Mouse (Mus musculus): ENCODE results near the gene Togaram2. TPM values are rescaled to one million over a fixed set of nuclear protein-coding genes. Genes with fewer than 3 reads are reported as not detected.

Gene Togaram2
- polyA plus RNA-seq, 1 experiment from 2014 or later = 0.89 TPM

- WGBS = 54% methylated on average over 11 of the region's 11 CpGs
- peak; percentile 38; the same call in 1 of the 2 replicates for ATAC-seq
- peaks cover 11% of the 10 kb centered on the region for H3K4me1 ChIP-seq (ENCODE audit: control insufficient read depth, insufficient read depth, low read depth, low read length)
- no peak overlapping the region for H3K4me3 ChIP-seq (ENCODE audit: low read length)
- H3K36me3 ChIP-seq (ENCODE audit: control insufficient read depth, insufficient read depth, low read length) = no peaks in the 10 kb centered on the region
- peaks cover 4% of the 10 kb centered on the region; the same call in 1 of the 2 replicates for H3K9me3 ChIP-seq (ENCODE audit: control insufficient read depth, low read length)
- no peak overlapping the region for H3K27ac ChIP-seq (ENCODE audit: low read depth, low read length)
- no peaks in the 10 kb centered on the region; the same call in 1 of the 2 replicates for H3K27me3 ChIP-seq (replicated peaks; ENCODE audit: control insufficient read depth, insufficient read depth, low read length)
- H3K4me2 ChIP-seq (ENCODE audit: low read length) = no peak overlapping the region
- no peak overlapping the region; the same call in 1 of the 2 replicates for H3K9ac ChIP-seq (ENCODE audit: low read depth, low read length)
Measured at GRCm38 (mm10) chr17:71691361-71691875, 18.4 kb downstream of the Togaram2 start.

GRCm38 (mm10) chr17:71693313-71693712 lies 20.3 kb downstream of the Togaram2 start:
- WGBS = 25% methylated on average over 5 of the region's 5 CpGs
- ATAC-seq = no peak
- no peaks in the 10 kb centered on the region for H3K36me3 ChIP-seq (ENCODE audit: control insufficient read depth, insufficient read depth, low read length)
- H3K27me3 ChIP-seq (replicated peaks; ENCODE audit: control insufficient read depth, insufficient read depth, low read length) = no peaks in the 10 kb centered on the region; the same call in 1 of the 2 replicates
- H3K9ac ChIP-seq (ENCODE audit: low read depth, low read length) = no peak overlapping the region; the same call in 1 of the 2 replicates
- H3K4me1 ChIP-seq (ENCODE audit: control insufficient read depth, insufficient read depth, low read depth, low read length) = peaks cover 11% of the 10 kb centered on the region
- H3K4me3 ChIP-seq (ENCODE audit: low read length) = no peak overlapping the region
- H3K4me2 ChIP-seq (ENCODE audit: low read length) = no peak overlapping the region
- H3K9me3 ChIP-seq (ENCODE audit: control insufficient read depth, low read length) = peaks cover 4% of the 10 kb centered on the region; the same call in 1 of the 2 replicates
- H3K27ac ChIP-seq (ENCODE audit: low read depth, low read length) = no peak overlapping the region

- H3K27ac ChIP-seq (ENCODE audit: low read depth, low read length) = no peak overlapping the region
- peaks cover under 1% of the 10 kb centered on the region; the same call in 1 of the 2 replicates for H3K9me3 ChIP-seq (ENCODE audit: control insufficient read depth, low read length)
- WGBS = 59% methylated on average over 8 of the region's 8 CpGs
- no peaks in the 10 kb centered on the region for H3K36me3 ChIP-seq (ENCODE audit: control insufficient read depth, insufficient read depth, low read length)
- H3K4me3 ChIP-seq (ENCODE audit: low read length) = no peak overlapping the region
- no peaks in the 10 kb centered on the region; the same call in 1 of the 2 replicates for H3K27me3 ChIP-seq (replicated peaks; ENCODE audit: control insufficient read depth, insufficient read depth, low read length)
- H3K9ac ChIP-seq (ENCODE audit: low read depth, low read length) = no peak overlapping the region
- peaks cover 11% of the 10 kb centered on the region for H3K4me1 ChIP-seq (ENCODE audit: control insufficient read depth, insufficient read depth, low read depth, low read length)
- no peak overlapping the region for H3K4me2 ChIP-seq (ENCODE audit: low read length)
- ATAC-seq = no peak
Measured at GRCm38 (mm10) chr17:71693780-71694179, 20.7 kb downstream of the Togaram2 start.

- Histone ChIP-seq H3K9me3 (ENCODE audit: control insufficient read depth, low read length) (no peaks in the 10 kb centered on the region), H3K9ac (ENCODE audit: low read depth, low read length) (no peak overlapping the region), H3K27me3 (replicated peaks; ENCODE audit: control insufficient read depth, insufficient read depth, low read length) (no peaks in the 10 kb centered on the region), H3K4me3 (ENCODE audit: low read length) (no peak overlapping the region), H3K36me3 (ENCODE audit: control insufficient read depth, insufficient read depth, low read length) (no peaks in the 10 kb centered on the region), H3K4me1 (ENCODE audit: control insufficient read depth, insufficient read depth, low read depth, low read length) (peaks cover 11% of the 10 kb centered on the region), H3K4me2 (ENCODE audit: low read length) (no peak overlapping the region), H3K27ac (ENCODE audit: low read depth, low read length) (no peak overlapping the region)
- 90% methylated on average over 8 of the region's 8 CpGs for WGBS
- no peak for ATAC-seq
Measured at GRCm38 (mm10) chr17:71695151-71695550, 22.1 kb downstream of the Togaram2 start.

GRCm38 (mm10) chr17:71695716-71696315 lies 22.8 kb downstream of the Togaram2 start:
- Histone ChIP-seq H3K9ac (ENCODE audit: low read depth, low read length) (no peak overlapping the region), H3K4me3 (ENCODE audit: low read length) (no peak overlapping the region), H3K27me3 (replicated peaks; ENCODE audit: control insufficient read depth, insufficient read depth, low read length) (no peaks in the 10 kb centered on the region), H3K36me3 (ENCODE audit: control insufficient read depth, insufficient read depth, low read length) (no peaks in the 10 kb centered on the region), H3K4me1 (ENCODE audit: control insufficient read depth, insufficient read depth, low read depth, low read length) (peaks cover 11% of the 10 kb centered on the region), H3K9me3 (ENCODE audit: control insufficient read depth, low read length) (no peaks in the 10 kb centered on the region), H3K4me2 (ENCODE audit: low read length) (no peak overlapping the region), H3K27ac (ENCODE audit: low read depth, low read length) (no peak overlapping the region)
- ATAC-seq = no peak
- WGBS = 79% methylated on average over 15 of the region's 15 CpGs

GRCm38 (mm10) chr17:71696396-71696795 lies 23.3 kb downstream of the Togaram2 start:
- Histone ChIP-seq H3K4me2 (ENCODE audit: low read length) (no peak overlapping the region), H3K9ac (ENCODE audit: low read depth, low read length) (no peak overlapping the region), H3K4me3 (ENCODE audit: low read length) (no peak overlapping the region), H3K9me3 (ENCODE audit: control insufficient read depth, low read length) (no peaks in the 10 kb centered on the region), H3K27ac (ENCODE audit: low read depth, low read length) (no peak overlapping the region), H3K27me3 (replicated peaks; ENCODE audit: control insufficient read depth, insufficient read depth, low read length) (no peaks in the 10 kb centered on the region), H3K36me3 (ENCODE audit: control insufficient read depth, insufficient read depth, low read length) (no peaks in the 10 kb centered on the region), H3K4me1 (ENCODE audit: control insufficient read depth, insufficient read depth, low read depth, low read length) (peaks cover 8% of the 10 kb centered on the region)
- no peak for ATAC-seq
- 76% methylated on average over 5 of the region's 5 CpGs for WGBS

GRCm38 (mm10) chr17:71697896-71698618 lies 25.0 kb downstream of the Togaram2 start:
- H3K27ac ChIP-seq (ENCODE audit: low read depth, low read length) = no peak overlapping the region
- no peak overlapping the region for H3K4me3 ChIP-seq (ENCODE audit: low read length)
- no peaks in the 10 kb centered on the region for H3K36me3 ChIP-seq (ENCODE audit: control insufficient read depth, insufficient read depth, low read length)
- peaks cover 5% of the 10 kb centered on the region; the same call in 1 of the 2 replicates for H3K4me1 ChIP-seq (ENCODE audit: control insufficient read depth, insufficient read depth, low read depth, low read length)
- peak; percentile 31; the same call in 1 of the 2 replicates for ATAC-seq
- no peaks in the 10 kb centered on the region for H3K27me3 ChIP-seq (replicated peaks; ENCODE audit: control insufficient read depth, insufficient read depth, low read length)
- 77% methylated on average over 11 of the region's 11 CpGs for WGBS
- no peak overlapping the region for H3K4me2 ChIP-seq (ENCODE audit: low read length)
- no peak overlapping the region for H3K9ac ChIP-seq (ENCODE audit: low read depth, low read length)
- H3K9me3 ChIP-seq (ENCODE audit: control insufficient read depth, low read length) = no peaks in the 10 kb centered on the region

GRCm38 (mm10) chr17:71698619-71698956 lies 25.5 kb downstream of the Togaram2 start:
- H3K4me2 ChIP-seq (ENCODE audit: low read length) = no peak overlapping the region
- no peak overlapping the region for H3K27ac ChIP-seq (ENCODE audit: low read depth, low read length)
- no peak overlapping the region for H3K4me3 ChIP-seq (ENCODE audit: low read length)
- no peak overlapping the region for H3K9ac ChIP-seq (ENCODE audit: low read depth, low read length)
- H3K4me1 ChIP-seq (ENCODE audit: control insufficient read depth, insufficient read depth, low read depth, low read length) = no peaks in the 10 kb centered on the region
- 87% methylated on average over 11 of the region's 11 CpGs for WGBS
- H3K27me3 ChIP-seq (replicated peaks; ENCODE audit: control insufficient read depth, insufficient read depth, low read length) = no peaks in the 10 kb centered on the region
- H3K36me3 ChIP-seq (ENCODE audit: control insufficient read depth, insufficient read depth, low read length) = no peaks in the 10 kb centered on the region
- ATAC-seq = no peak
- H3K9me3 ChIP-seq (ENCODE audit: control insufficient read depth, low read length) = no peaks in the 10 kb centered on the region

- H3K4me1 ChIP-seq (ENCODE audit: control insufficient read depth, insufficient read depth, low read depth, low read length) = peaks cover 5% of the 10 kb centered on the region
- H3K27me3 ChIP-seq (replicated peaks; ENCODE audit: control insufficient read depth, insufficient read depth, low read length) = no peaks in the 10 kb centered on the region
- H3K4me3 ChIP-seq (ENCODE audit: low read length) = no peak overlapping the region
- ATAC-seq = no peak
- no peaks in the 10 kb centered on the region for H3K9me3 ChIP-seq (ENCODE audit: control insufficient read depth, low read length)
- H3K36me3 ChIP-seq (ENCODE audit: control insufficient read depth, insufficient read depth, low read length) = no peaks in the 10 kb centered on the region
- no peak overlapping the region for H3K4me2 ChIP-seq (ENCODE audit: low read length)
- H3K27ac ChIP-seq (ENCODE audit: low read depth, low read length) = no peak overlapping the region
- 72% methylated on average over 1 of the region's 1 CpGs for WGBS
- no peak overlapping the region for H3K9ac ChIP-seq (ENCODE audit: low read depth, low read length)
Measured at GRCm38 (mm10) chr17:71705113-71705512, 32.1 kb downstream of the Togaram2 start.
